Mouse (Mus musculus) limb, embryonic 11.5 days (tissue): ENCODE data around the gene Wnt1. TPM values are rescaled to one million over a fixed set of nuclear protein-coding genes. Genes with fewer than 3 reads are reported as not detected.

Source experiments
- ATAC-seq: fragments of 200-750 bp; cut with Nextera tagmentation; 2 replicates; pipeline ENCODE4 v1.8.0; 2017; ENCODE audit warnings: low read depth; ENCODE audit not compliant: insufficient number of reproducible peaks, low FRiP score, low TSS enrichment
- DNase-seq: peaks from one replicate; pipeline ENCODE4 v3.0.0-alpha.2; 2015; ENCODE audit warnings: low spot score
- H3K27ac ChIP-seq: fragments of 300-500 bp; sonication (generic); replicated peaks from 2 replicates; pipeline ENCODE4 v1.5.1; 2014; ENCODE audit warnings: low read depth, mild to moderate bottlenecking, low read length
- H3K27me3 ChIP-seq: fragments of 300-500 bp; sonication (generic); 2 replicates; pipeline ENCODE4 v1.6.1; 2014; ENCODE audit warnings: mild to moderate bottlenecking, low read length, mixed read lengths; ENCODE audit not compliant: control insufficient read depth, insufficient read depth
- H3K36me3 ChIP-seq: fragments of 300-500 bp; sonication (generic); 2 replicates; pipeline ENCODE4 v1.6.1; 2014; ENCODE audit warnings: mild to moderate bottlenecking, low read length, moderate library complexity, mixed read lengths; ENCODE audit not compliant: control insufficient read depth, insufficient read depth
- H3K4me1 ChIP-seq: fragments of 300-500 bp; sonication (generic); 2 replicates; pipeline ENCODE4 v1.6.1; 2014; ENCODE audit warnings: low read length, mixed read lengths; ENCODE audit not compliant: control insufficient read depth, insufficient read depth
- H3K4me2 ChIP-seq: fragments of 300-500 bp; sonication (generic); 2 replicates; pipeline ENCODE4 v1.6.1; 2014; ENCODE audit warnings: low read depth, mild to moderate bottlenecking, moderate library complexity; ENCODE audit not compliant: severe bottlenecking
- H3K4me3 ChIP-seq: fragments of 300-500 bp; sonication (generic); 2 replicates; pipeline ENCODE4 v1.5.1; 2014; ENCODE audit warnings: low read depth, low read length
- H3K9ac ChIP-seq: fragments of 300-500 bp; sonication (generic); 2 replicates; pipeline ENCODE4 v1.6.1; 2014; ENCODE audit warnings: mild to moderate bottlenecking, low read length
- H3K9me3 ChIP-seq: fragments of 300-500 bp; sonication (generic); 2 replicates; pipeline ENCODE4 v1.6.1; 2016; ENCODE audit warnings: low read length; ENCODE audit not compliant: control insufficient read depth
- WGBS: fragments of 180-500 bp; shearing (Covaris S2); extraction: QIAGEN DNeasy Blood & Tissue Kit; methylation state at CpG from one replicate; pipeline ENCODE4 v1.1.7; 2014; 5-methylcytosine and 5-hydroxymethylcytosine counted together
- polyA plus RNA-seq: library from polyadenylated mRNA; unstranded; fragments of >200 nt; fragmentation: Nextera tagmentation; extraction: Ambion mirVana; gene quantifications from 2 replicates; pipeline ENCODE4 v1.2.1, GENCODE M21; 2014

Gene Wnt1
- polyA plus RNA-seq, 1 experiment from 2014 or later, result not detected

GRCm38 (mm10) chr15:98781166-98781565 is 8.5 kb upstream of the Wnt1 start:
- H3K4me3 ChIP-seq, result no peak overlapping the region
- no peak for DNase-seq
- H3K9ac ChIP-seq, result no peak overlapping the region
- H3K4me2 ChIP-seq, result no peak overlapping the region
- H3K4me1 ChIP-seq, result peaks cover 5% of the 10 kb centered on the region
- H3K9me3 ChIP-seq, result no peaks in the 10 kb centered on the region
- 24% methylated on average over 6 of the region's 6 CpGs for WGBS
- peaks cover 60% of the 10 kb centered on the region for H3K27me3 ChIP-seq
- H3K27ac ChIP-seq, result no peak overlapping the region
- peaks cover 3% of the 10 kb centered on the region; the same call in 1 of the 2 replicates for H3K36me3 ChIP-seq
- no peak for ATAC-seq

GRCm38 (mm10) chr15:98785744-98786143 is 3.9 kb upstream of the Wnt1 start:
- 35% methylated on average over 7 of the region's 7 CpGs for WGBS
- Histone ChIP-seq H3K36me3 (peaks cover 3% of the 10 kb centered on the region; the same call in 1 of the 2 replicates), H3K4me1 (0 out of 2 replicates have a peak, but pooled peaks cover 5% of the 10 kb centered on the region), H3K4me3 (no peak overlapping the region), H3K9me3 (no peaks in the 10 kb centered on the region), H3K4me2 (no peak overlapping the region), H3K9ac (no peak overlapping the region), H3K27me3 (peaks cover 52% of the 10 kb centered on the region), H3K27ac (no peak overlapping the region)
- ATAC-seq (no peak), DNase-seq (peak; percentile 69)

DNA sequence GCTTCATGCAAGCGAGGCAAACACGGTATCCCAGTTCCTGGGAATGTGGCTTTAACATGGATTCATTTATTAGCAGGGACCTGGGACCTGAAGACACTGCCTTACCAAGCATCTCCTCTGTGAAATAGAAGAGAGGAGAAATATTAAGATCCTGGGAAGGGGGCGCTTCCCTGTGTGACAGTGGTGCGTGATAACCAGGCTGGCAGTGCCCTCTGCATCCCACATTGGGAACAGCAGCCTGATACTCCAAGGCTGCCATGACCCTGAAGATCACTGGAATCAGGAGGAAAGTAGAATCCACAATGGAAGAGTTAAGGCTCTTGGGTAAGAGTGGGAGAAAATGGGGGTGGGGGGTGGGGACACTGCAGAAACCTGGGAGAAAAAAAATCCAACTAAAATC is 1.7 kb upstream of the Wnt1 start:
- Histone ChIP-seq H3K9ac (no peak overlapping the region), H3K4me1 (0 out of 2 replicates have a peak, but pooled peaks cover 8% of the 10 kb centered on the region), H3K9me3 (no peaks in the 10 kb centered on the region), H3K27ac (no peak overlapping the region), H3K36me3 (peaks cover 3% of the 10 kb centered on the region; the same call in 1 of the 2 replicates), H3K4me3 (no peak overlapping the region), H3K4me2 (no peak overlapping the region), H3K27me3 (peaks cover 59% of the 10 kb centered on the region)
- ATAC-seq (no peak), DNase-seq (no peak)
- 37% methylated on average over 4 of the region's 4 CpGs for WGBS

GRCm38 (mm10) chr15:98788972-98789660 is 541 bp upstream of the Wnt1 start:
- peaks cover 71% of the 10 kb centered on the region for H3K27me3 ChIP-seq
- H3K27ac ChIP-seq, result no peak overlapping the region
- no peak for DNase-seq
- peaks cover 3% of the 10 kb centered on the region; the same call in 1 of the 2 replicates for H3K36me3 ChIP-seq
- H3K4me2 ChIP-seq, result peak overlapping the region; percentile 31
- WGBS, result 14% methylated on average over 24 of the region's 24 CpGs
- no peak for ATAC-seq
- no peaks in the 10 kb centered on the region for H3K9me3 ChIP-seq
- no peak overlapping the region for H3K9ac ChIP-seq
- no peak overlapping the region for H3K4me3 ChIP-seq
- peaks cover 12% of the 10 kb centered on the region; the same call in 1 of the 2 replicates for H3K4me1 ChIP-seq

- H3K27me3 ChIP-seq, result peaks cover 86% of the 10 kb centered on the region
- no peak overlapping the region; the same call in 1 of the 2 replicates for H3K4me2 ChIP-seq
- H3K4me3 ChIP-seq, result no peak overlapping the region
- H3K9me3 ChIP-seq, result no peaks in the 10 kb centered on the region
- ATAC-seq (no peak), DNase-seq (no peak)
- no peaks in the 10 kb centered on the region; the same call in 1 of the 2 replicates for H3K36me3 ChIP-seq
- under 1% methylated on average over 23 of the region's 23 CpGs for WGBS
- no peak overlapping the region for H3K9ac ChIP-seq
- H3K27ac ChIP-seq, result no peak overlapping the region
- H3K4me1 ChIP-seq, result peaks cover 12% of the 10 kb centered on the region; the same call in 1 of the 2 replicates
These were observed 1.1 kb downstream of the Wnt1 start for GRCm38 (mm10) chr15:98790761-98791160.

- ATAC-seq, result no peak
- H3K27ac ChIP-seq, result no peak overlapping the region
- H3K36me3 ChIP-seq, result no peaks in the 10 kb centered on the region
- peak overlapping the region; percentile 22; the same call in 1 of the 2 replicates for H3K9ac ChIP-seq
- H3K4me2 ChIP-seq, result no peak overlapping the region; the same call in 1 of the 2 replicates
- H3K27me3 ChIP-seq, result peaks cover 90% of the 10 kb centered on the region
- under 1% methylated on average over 12 of the region's 12 CpGs for WGBS
- H3K9me3 ChIP-seq, result no peaks in the 10 kb centered on the region
- DNase-seq, result no peak
- H3K4me3 ChIP-seq, result no peak overlapping the region
- peaks cover 12% of the 10 kb centered on the region; the same call in 1 of the 2 replicates for H3K4me1 ChIP-seq
These were observed 1.6 kb downstream of the Wnt1 start for GRCm38 (mm10) chr15:98791221-98791620.

DNA sequence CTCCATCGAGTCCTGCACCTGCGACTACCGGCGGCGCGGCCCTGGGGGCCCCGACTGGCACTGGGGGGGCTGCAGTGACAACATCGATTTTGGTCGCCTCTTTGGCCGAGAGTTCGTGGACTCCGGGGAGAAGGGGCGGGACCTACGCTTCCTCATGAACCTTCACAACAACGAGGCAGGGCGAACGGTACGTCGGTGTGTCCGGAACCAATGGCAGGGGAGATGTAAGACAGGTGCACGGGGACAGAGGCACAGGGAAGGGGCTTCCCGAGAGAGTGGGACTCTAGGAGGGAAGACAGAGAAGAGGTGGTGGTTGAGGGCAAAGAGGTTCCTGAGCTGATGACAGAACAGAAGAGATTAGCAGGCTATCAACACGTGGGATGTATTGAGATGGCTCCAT is 2.1 kb downstream of the Wnt1 start:
- Histone ChIP-seq H3K4me1 (peaks cover 12% of the 10 kb centered on the region; the same call in 1 of the 2 replicates), H3K9me3 (no peaks in the 10 kb centered on the region), H3K4me2 (no peak overlapping the region), H3K27ac (no peak overlapping the region), H3K27me3 (peaks cover 93% of the 10 kb centered on the region), H3K36me3 (no peaks in the 10 kb centered on the region), H3K9ac (no peak overlapping the region), H3K4me3 (no peak overlapping the region)
- ATAC-seq (no peak), DNase-seq (no peak)
- WGBS, result 1% methylated on average over 23 of the region's 23 CpGs

DNA sequence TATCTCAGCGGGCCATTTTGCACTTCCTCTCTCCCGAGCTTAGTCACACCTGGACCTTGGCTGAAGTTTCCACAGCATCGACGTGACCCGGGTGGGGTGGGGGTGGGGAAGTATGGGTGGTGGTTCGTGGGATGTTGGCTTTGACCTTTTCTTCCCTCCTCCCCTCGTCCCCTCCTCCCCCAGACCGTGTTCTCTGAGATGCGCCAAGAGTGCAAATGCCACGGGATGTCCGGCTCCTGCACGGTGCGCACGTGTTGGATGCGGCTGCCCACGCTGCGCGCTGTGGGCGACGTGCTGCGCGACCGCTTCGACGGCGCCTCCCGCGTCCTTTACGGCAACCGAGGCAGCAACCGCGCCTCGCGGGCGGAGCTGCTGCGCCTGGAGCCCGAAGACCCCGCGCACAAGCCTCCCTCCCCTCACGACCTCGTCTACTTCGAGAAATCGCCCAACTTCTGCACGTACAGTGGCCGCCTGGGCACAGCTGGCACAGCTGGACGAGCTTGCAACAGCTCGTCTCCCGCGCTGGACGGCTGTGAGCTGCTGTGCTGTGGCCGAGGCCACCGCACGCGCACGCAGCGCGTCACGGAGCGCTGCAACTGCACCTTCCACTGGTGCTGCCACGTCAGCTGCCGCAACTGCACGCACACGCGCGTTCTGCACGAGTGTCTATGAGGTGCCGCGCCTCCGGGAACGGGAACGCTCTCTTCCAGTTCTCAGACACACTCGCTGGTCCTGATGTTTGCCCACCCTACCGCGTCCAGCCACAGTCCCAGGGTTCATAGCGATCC is 2.8 kb downstream of the Wnt1 start:
- no peak for ATAC-seq
- Histone ChIP-seq H3K4me1 (peaks cover 12% of the 10 kb centered on the region; the same call in 1 of the 2 replicates), H3K9ac (no peak overlapping the region), H3K9me3 (no peaks in the 10 kb centered on the region), H3K36me3 (no peaks in the 10 kb centered on the region), H3K4me2 (peak overlapping the region; percentile 5; the same call in 1 of the 2 replicates), H3K27ac (no peak overlapping the region), H3K27me3 (peaks cover 95% of the 10 kb centered on the region), H3K4me3 (peak overlapping the region; percentile 0; the same call in 1 of the 2 replicates)
- DNase-seq, result no peak
- 2% methylated on average over 74 of the region's 75 CpGs for WGBS
